35 mouse cellular contexts compared by ENCODE assay signal in the genomic region with DNA sequence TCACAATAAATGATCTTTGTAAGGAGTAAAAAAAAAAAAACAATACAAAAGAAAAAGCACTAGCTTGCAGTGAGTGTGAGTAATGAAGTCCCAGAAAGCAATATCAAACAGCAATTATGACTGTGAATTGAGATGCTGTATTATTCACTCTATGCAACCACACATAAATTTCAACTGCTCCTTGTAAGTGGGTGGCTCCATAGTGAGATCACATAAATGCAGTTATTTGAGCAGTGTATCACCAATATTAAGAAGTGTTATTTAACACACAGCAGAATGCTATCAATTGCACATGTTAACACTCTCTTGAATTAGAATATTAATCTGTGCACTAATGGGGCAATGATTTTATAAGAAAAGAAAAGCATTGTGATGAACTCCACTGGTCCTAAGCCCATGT.
"Had no signal": no experiment of that assay in that cellular context is flagged by ENCODE, and none has a peak within 500 bp of the region (broad histone marks: within the 10 kb centered on the region; RNA-seq: fewer than 3 reads in every experiment).

No protein-coding gene starts in this region.

- H3K9ac ChIP-seq: heart, embryonic 12.5 days; heart, embryonic 13.5 days; heart, embryonic 15.5 days; hindbrain, embryonic 12.5 days; hindbrain, embryonic 13.5 days; hindbrain, embryonic 14.5 days; hindbrain, embryonic 15.5 days; intestine, embryonic 15.5 days; kidney, embryonic 15.5 days had no signal

- H3K4me2 ChIP-seq: heart, embryonic 11.5 days; heart, embryonic 12.5 days; heart, embryonic 13.5 days; heart, embryonic 15.5 days; hindbrain, embryonic 12.5 days; hindbrain, embryonic 13.5 days; hindbrain, embryonic 14.5 days; hindbrain, embryonic 15.5 days; intestine, embryonic 15.5 days; kidney, embryonic 15.5 days had no signal

- H3K9me3 ChIP-seq: heart, embryonic 10.5 days; heart, embryonic 12.5 days; heart, embryonic 13.5 days; heart, embryonic 15.5 days; hindbrain, embryonic 10.5 days; hindbrain, embryonic 12.5 days; hindbrain, embryonic 13.5 days; hindbrain, embryonic 15.5 days; intestine, embryonic 15.5 days; kidney, embryonic 15.5 days had no signal

- H3K4me3 ChIP-seq: heart, embryonic 10.5 days; heart, embryonic 12.5 days; heart, embryonic 13.5 days; heart, embryonic 15.5 days; hindbrain, embryonic 10.5 days; hindbrain, embryonic 12.5 days; hindbrain, embryonic 13.5 days; hindbrain, embryonic 15.5 days; intestine, embryonic 15.5 days; kidney, embryonic 15.5 days; layer of hippocampus, adult 2 months had no signal

- H3K4me1 ChIP-seq: heart, embryonic 10.5 days; heart, embryonic 12.5 days; heart, embryonic 13.5 days; heart, embryonic 15.5 days; hindbrain, embryonic 10.5 days; hindbrain, embryonic 12.5 days; hindbrain, embryonic 13.5 days; hindbrain, embryonic 15.5 days; intestine, embryonic 15.5 days; kidney, embryonic 15.5 days had no signal

- ATAC-seq: hindbrain, embryonic 16.5 days; hindbrain, postnatal 0 days; inflammation-experienced regulatory T-cells, adult 6 months; intestine, embryonic 15.5 days; intestine, embryonic 16.5 days; intestine, postnatal 0 days had no signal

- H3K27me3 ChIP-seq: heart, embryonic 12.5 days; heart, embryonic 13.5 days; heart, embryonic 15.5 days; hindbrain, embryonic 12.5 days; hindbrain, embryonic 13.5 days; hindbrain, embryonic 15.5 days; intestine, embryonic 15.5 days; kidney, embryonic 15.5 days had no signal

- H3K27ac ChIP-seq: heart, embryonic 10.5 days; heart, embryonic 13.5 days; heart, embryonic 15.5 days; hindbrain, embryonic 10.5 days; hindbrain, embryonic 12.5 days; hindbrain, embryonic 13.5 days; hindbrain, embryonic 14.5 days; hindbrain, embryonic 15.5 days; hindbrain, postnatal 0 days; intestine, embryonic 15.5 days; kidney, embryonic 15.5 days; kidney, postnatal 0 days; layer of hippocampus, adult 2 months had no signal

- H3K36me3 ChIP-seq: heart, embryonic 10.5 days; heart, embryonic 12.5 days; heart, embryonic 13.5 days; heart, embryonic 15.5 days; hindbrain, embryonic 10.5 days; hindbrain, embryonic 12.5 days; hindbrain, embryonic 13.5 days; hindbrain, embryonic 15.5 days; intestine, embryonic 15.5 days; kidney, embryonic 15.5 days had no signal

- DNase-seq: heart, postnatal 10 days; heart, postnatal 14 days; heart, postnatal 36 days; heart, postnatal 4 days; kidney, adult 11 months; kidney, adult 18-20 months; kidney, adult 2 months; kidney, adult 8-10 months; kidney, adult 9 months; kidney, postnatal 10 days; kidney, postnatal 14 days; kidney, postnatal 25 days; kidney, postnatal 36 days; kidney, postnatal 4 days; layer of hippocampus, adult 9-11 months; layer of hippocampus, postnatal 36 days had no signal
